Mouse (Mus musculus) midbrain, embryonic 10.5 days (tissue): ENCODE results near the gene Rpl4. TPM values are rescaled to one million over a fixed set of nuclear protein-coding genes. Genes with fewer than 3 reads are reported as not detected.
A peak's percentile ranks its signal among the peaks of the same experiment; 100 is the strongest.
"Not testable (repeated sequence)": the region's sequence is repeated elsewhere in the genome, so short reads cannot be mapped to it uniquely, and the experiment has no call there.

Experiments
- DNase-seq: peaks from one replicate; pipeline ENCODE4 v3.0.0-alpha.2; 2017; ENCODE audit warnings: low spot score
- H3K27ac ChIP-seq: fragments of 300-500 bp; sonication (generic); replicated peaks from 2 replicates; pipeline ENCODE4 v1.5.1; 2016; ENCODE audit warnings: mild to moderate bottlenecking
- H3K27me3 ChIP-seq: fragments of 300-500 bp; sonication (generic); 2 replicates; pipeline ENCODE4 v1.6.1; 2016; ENCODE audit warnings: low read depth, mild to moderate bottlenecking; ENCODE audit not compliant: poor library complexity, severe bottlenecking
- H3K36me3 ChIP-seq: fragments of 300-500 bp; sonication (generic); 2 replicates; pipeline ENCODE4 v1.6.1; 2016; ENCODE audit warnings: mild to moderate bottlenecking, moderate library complexity
- H3K4me1 ChIP-seq: fragments of 300-500 bp; sonication (generic); 2 replicates; pipeline ENCODE4 v1.6.1; 2016
- H3K4me3 ChIP-seq: fragments of 300-500 bp; sonication (generic); 2 replicates; pipeline ENCODE4 v1.5.1; 2016; ENCODE audit warnings: mild to moderate bottlenecking, moderate library complexity
- H3K9me3 ChIP-seq: fragments of 300-500 bp; sonication (generic); replicated peaks from 2 replicates; pipeline ENCODE4 v1.6.1; 2016; ENCODE audit warnings: mild to moderate bottlenecking
- WGBS: fragments of 180-500 bp; shearing (Covaris S2); methylation state at CpG from one replicate; pipeline ENCODE4 v1.1.7; 2016; 5-methylcytosine and 5-hydroxymethylcytosine counted together
- polyA plus RNA-seq: library from polyadenylated mRNA; unstranded; fragments of >200 nt; fragmentation: Nextera tagmentation; extraction: Ambion mirVana; gene quantifications from 2 replicates; pipeline ENCODE4 v1.2.1, GENCODE M21; 2016

Gene Rpl4
- 1,053 and 1,229 TPM in 2 replicates for polyA plus RNA-seq

GRCm38 (mm10) chr9:64172816-64173665, at the start of gene Rpl4, which contains the start of gene Zwilch:
Gene Rpl4, plus strand, starts transcription at chr9:64173375.
Gene Zwilch, minus strand, starts transcription at chr9:64173104.
- Histone ChIP-seq H3K27me3 (no peaks in the 10 kb centered on the region), H3K9me3 (no peaks in the 10 kb centered on the region), H3K4me1 (peaks cover 26% of the 10 kb centered on the region), H3K27ac (peak within 1 kb of the TSS; percentile 97), H3K4me3 (peak within 1 kb of the TSS; percentile 94), H3K36me3 (peaks cover 53% of the 10 kb centered on the region)
- DNase-seq, result peak; percentile 86
- WGBS, result under 1% methylated on average over 42 of the region's 42 CpGs

- WGBS, result 69% methylated on average over 3 of the region's 3 CpGs
- not testable (repeated sequence) for H3K27me3 ChIP-seq
Observed at GRCm38 (mm10) chr9:64124846-64125245, 48.3 kb upstream of the Rpl4 start.

GRCm38 (mm10) chr9:64125307-64125706, 47.9 kb upstream of the Rpl4 start:
- no peaks in the 10 kb centered on the region for H3K27me3 ChIP-seq
- peaks cover 11% of the 10 kb centered on the region for H3K4me1 ChIP-seq
- no peaks in the 10 kb centered on the region for H3K36me3 ChIP-seq
- no peak overlapping the region for H3K27ac ChIP-seq
- H3K4me3 ChIP-seq, result no peak overlapping the region
- H3K9me3 ChIP-seq, result no peaks in the 10 kb centered on the region
- DNase-seq, result no peak
- WGBS, result 86% methylated on average over 3 of the region's 3 CpGs

More at GRCm38 (mm10) chr9:64124846-64125245, 48.3 kb upstream of the Rpl4 start:
- peaks cover 11% of the 10 kb centered on the region for H3K4me1 ChIP-seq
- DNase-seq, H3K36me3 ChIP-seq, H3K27ac ChIP-seq, H3K4me3 ChIP-seq, H3K9me3 ChIP-seq: not testable (repeated sequence)

- Histone ChIP-seq H3K4me3 (no peak overlapping the region), H3K9me3 (no peaks in the 10 kb centered on the region), H3K36me3 (no peaks in the 10 kb centered on the region), H3K27me3 (no peaks in the 10 kb centered on the region), H3K4me1 (peaks cover 7% of the 10 kb centered on the region; the same call in 1 of the 2 replicates), H3K27ac (no peak overlapping the region)
- WGBS, result 79% methylated on average over 12 of the region's 12 CpGs
- DNase-seq, result no peak
Observed at GRCm38 (mm10) chr9:64126121-64126520, 47.1 kb upstream of the Rpl4 start.

GRCm38 (mm10) chr9:64131623-64132022, 41.6 kb upstream of the Rpl4 start:
- WGBS, result 86% methylated on average over 6 of the region's 6 CpGs

GRCm38 (mm10) chr9:64138896-64139295, 34.3 kb upstream of the Rpl4 start:
- H3K9me3 ChIP-seq, H3K4me1 ChIP-seq, H3K27ac ChIP-seq, H3K27me3 ChIP-seq, H3K4me3 ChIP-seq: not testable (repeated sequence)
- 12% methylated on average over 6 of the region's 6 CpGs for WGBS
- peaks cover 73% of the 10 kb centered on the region for H3K36me3 ChIP-seq
- peak; percentile 42 for DNase-seq

More at GRCm38 (mm10) chr9:64131623-64132022, 41.6 kb upstream of the Rpl4 start:
- no peak overlapping the region for H3K4me3 ChIP-seq
- H3K4me1 ChIP-seq, result no peaks in the 10 kb centered on the region
- DNase-seq, result no peak
- H3K27me3 ChIP-seq, result no peaks in the 10 kb centered on the region
- H3K27ac ChIP-seq, result no peak overlapping the region
- H3K9me3 ChIP-seq, result no peaks in the 10 kb centered on the region
- H3K36me3 ChIP-seq, result peaks cover 15% of the 10 kb centered on the region

GRCm38 (mm10) chr9:64139879-64140278, 33.3 kb upstream of the Rpl4 start:
- peaks cover 82% of the 10 kb centered on the region for H3K36me3 ChIP-seq
- no peaks in the 10 kb centered on the region for H3K9me3 ChIP-seq
- 91% methylated on average over 9 of the region's 9 CpGs for WGBS
- H3K27me3 ChIP-seq, result no peaks in the 10 kb centered on the region
- H3K4me3 ChIP-seq, result no peak overlapping the region
- no peak overlapping the region for H3K27ac ChIP-seq
- H3K4me1 ChIP-seq, result no peaks in the 10 kb centered on the region
- DNase-seq, result no peak

GRCm38 (mm10) chr9:64156641-64157040, 16.5 kb upstream of the Rpl4 start:
- H3K36me3 ChIP-seq, result peaks cover 99% of the 10 kb centered on the region

GRCm38 (mm10) chr9:64160471-64160870, 12.7 kb upstream of the Rpl4 start:
- WGBS, result 92% methylated on average over 5 of the region's 5 CpGs
- Histone ChIP-seq H3K4me1 (no peaks in the 10 kb centered on the region), H3K27ac (no peak overlapping the region), H3K36me3 (peaks cover 97% of the 10 kb centered on the region), H3K27me3 (no peaks in the 10 kb centered on the region), H3K9me3 (no peaks in the 10 kb centered on the region), H3K4me3 (no peak overlapping the region)
- no peak for DNase-seq

More at GRCm38 (mm10) chr9:64156641-64157040, 16.5 kb upstream of the Rpl4 start:
- WGBS, result 92% methylated on average over 1 of the region's 1 CpGs
- H3K27me3 ChIP-seq, result no peaks in the 10 kb centered on the region
- no peak for DNase-seq
- H3K4me1 ChIP-seq, result no peaks in the 10 kb centered on the region
- H3K4me3 ChIP-seq, result no peak overlapping the region
- H3K27ac ChIP-seq, result no peak overlapping the region
- H3K9me3 ChIP-seq, result no peaks in the 10 kb centered on the region

GRCm38 (mm10) chr9:64169967-64170366, 3.2 kb upstream of the Rpl4 start:
- not testable (repeated sequence) for H3K27me3 ChIP-seq, H3K9me3 ChIP-seq, DNase-seq, H3K27ac ChIP-seq, H3K4me3 ChIP-seq
- 91% methylated on average over 3 of the region's 3 CpGs for WGBS
- Histone ChIP-seq H3K36me3 (peaks cover 53% of the 10 kb centered on the region), H3K4me1 (peaks cover 25% of the 10 kb centered on the region)

- Histone ChIP-seq H3K27ac (peak overlapping the region; percentile 97), H3K9me3 (no peaks in the 10 kb centered on the region), H3K4me3 (peak overlapping the region; percentile 94), H3K4me1 (peaks cover 26% of the 10 kb centered on the region), H3K27me3 (no peaks in the 10 kb centered on the region), H3K36me3 (peaks cover 53% of the 10 kb centered on the region)
- 3% methylated on average over 18 of the region's 18 CpGs for WGBS
- DNase-seq, result no peak
Observed at GRCm38 (mm10) chr9:64172145-64172815, 895 bp upstream of the Rpl4 start.

- Histone ChIP-seq H3K9me3 (no peaks in the 10 kb centered on the region), H3K36me3 (peaks cover 53% of the 10 kb centered on the region), H3K4me1 (peaks cover 29% of the 10 kb centered on the region), H3K27me3 (no peaks in the 10 kb centered on the region), H3K27ac (peak overlapping the region; percentile 97), H3K4me3 (peak overlapping the region; percentile 94)
- under 1% methylated on average over 16 of the region's 16 CpGs for WGBS
- DNase-seq, result no peak
Observed at GRCm38 (mm10) chr9:64173666-64174220, 568 bp downstream of the Rpl4 start.
